Mouse (Mus musculus): ENCODE results near the gene Gcnt4. TPM values are rescaled to one million over a fixed set of nuclear protein-coding genes. Genes with fewer than 3 reads are reported as not detected.

The Gcnt4 gene
- polyA plus RNA-seq, 1 experiment from 2014 or later = 0.96 TPM

GRCm38 (mm10) chr13:96943571-96943970 is 19.1 kb downstream of the Gcnt4 start:
- Histone ChIP-seq H3K4me1 (replicated peaks; ENCODE audit: control insufficient read depth, insufficient read depth) (no peaks in the 10 kb centered on the region), H3K9me3 (ENCODE audit: control insufficient read depth, low read length) (no peaks in the 10 kb centered on the region), H3K27me3 (ENCODE audit: control insufficient read depth, insufficient read depth, low read length) (no peaks in the 10 kb centered on the region), H3K4me3 (ENCODE audit: low read depth, low read length) (no peak overlapping the region), H3K27ac (replicated peaks) (no peak overlapping the region), H3K4me2 (replicated peaks; ENCODE audit: low read depth) (no peak overlapping the region), H3K9ac (ENCODE audit: low read length) (no peak overlapping the region), H3K36me3 (ENCODE audit: control insufficient read depth, insufficient read depth, low read length) (no peaks in the 10 kb centered on the region)
- TF ChIP-seq EP300 (optimal IDR thresholded peaks at IDR 0.05) = no peak
- TF ChIP-seq CTCF (IDR thresholded peaks at IDR 0.05; ENCODE audit: low read depth) = no peak
- ATAC-seq (ENCODE audit: low FRiP score, low TSS enrichment) (no peak), DNase-seq (ENCODE audit: low spot score) (no peak)
- 36% methylated on average over 3 of the region's 3 CpGs for WGBS

GRCm38 (mm10) chr13:96945748-96946147 is 21.3 kb downstream of the Gcnt4 start:
- Histone ChIP-seq H3K36me3 (ENCODE audit: control insufficient read depth, insufficient read depth, low read length) (no peaks in the 10 kb centered on the region), H3K9me3 (ENCODE audit: control insufficient read depth, low read length) (no peaks in the 10 kb centered on the region), H3K27me3 (ENCODE audit: control insufficient read depth, insufficient read depth, low read length) (no peaks in the 10 kb centered on the region), H3K4me3 (ENCODE audit: low read depth, low read length) (no peak overlapping the region), H3K9ac (ENCODE audit: low read length) (no peak overlapping the region), H3K27ac (replicated peaks) (no peak overlapping the region), H3K4me2 (replicated peaks; ENCODE audit: low read depth) (no peak overlapping the region), H3K4me1 (replicated peaks; ENCODE audit: control insufficient read depth, insufficient read depth) (no peaks in the 10 kb centered on the region)
- ATAC-seq (ENCODE audit: low FRiP score, low TSS enrichment) (no peak), DNase-seq (ENCODE audit: low spot score) (no peak)
- no peak for TF ChIP-seq EP300 (optimal IDR thresholded peaks at IDR 0.05)
- TF ChIP-seq CTCF (IDR thresholded peaks at IDR 0.05; ENCODE audit: low read depth) = no peak
- WGBS = 75% methylated on average over 4 of the region's 4 CpGs

GRCm38 (mm10) chr13:96947722-96948121 is 23.2 kb downstream of the Gcnt4 start:
- Histone ChIP-seq H3K4me1 (replicated peaks; ENCODE audit: control insufficient read depth, insufficient read depth) (no peaks in the 10 kb centered on the region), H3K4me2 (replicated peaks; ENCODE audit: low read depth) (no peak overlapping the region), H3K27me3 (ENCODE audit: control insufficient read depth, insufficient read depth, low read length) (no peaks in the 10 kb centered on the region), H3K9ac (ENCODE audit: low read length) (no peak overlapping the region), H3K36me3 (ENCODE audit: control insufficient read depth, insufficient read depth, low read length) (no peaks in the 10 kb centered on the region), H3K4me3 (ENCODE audit: low read depth, low read length) (no peak overlapping the region), H3K9me3 (ENCODE audit: control insufficient read depth, low read length) (no peaks in the 10 kb centered on the region), H3K27ac (replicated peaks) (no peak overlapping the region)
- ATAC-seq (ENCODE audit: low FRiP score, low TSS enrichment) (no peak), DNase-seq (ENCODE audit: low spot score) (no peak)
- TF ChIP-seq CTCF (IDR thresholded peaks at IDR 0.05; ENCODE audit: low read depth) (no peak), EP300 (optimal IDR thresholded peaks at IDR 0.05) (no peak)
- 82% methylated on average over 7 of the region's 7 CpGs for WGBS

GRCm38 (mm10) chr13:96951880-96952279 is 27.4 kb downstream of the Gcnt4 start:
- DNase-seq (ENCODE audit: low spot score) (no peak), ATAC-seq (ENCODE audit: low FRiP score, low TSS enrichment) (no peak)
- Histone ChIP-seq H3K4me2 (replicated peaks; ENCODE audit: low read depth) (no peak overlapping the region), H3K4me3 (ENCODE audit: low read depth, low read length) (no peak overlapping the region), H3K27me3 (ENCODE audit: control insufficient read depth, insufficient read depth, low read length) (no peaks in the 10 kb centered on the region), H3K4me1 (replicated peaks; ENCODE audit: control insufficient read depth, insufficient read depth) (no peaks in the 10 kb centered on the region), H3K27ac (replicated peaks) (no peak overlapping the region), H3K36me3 (ENCODE audit: control insufficient read depth, insufficient read depth, low read length) (no peaks in the 10 kb centered on the region), H3K9me3 (ENCODE audit: control insufficient read depth, low read length) (no peaks in the 10 kb centered on the region), H3K9ac (ENCODE audit: low read length) (no peak overlapping the region)
- 32% methylated on average over 2 of the region's 2 CpGs for WGBS
- TF ChIP-seq CTCF (IDR thresholded peaks at IDR 0.05; ENCODE audit: low read depth) = no peak
- TF ChIP-seq EP300 (optimal IDR thresholded peaks at IDR 0.05) = no peak

- ATAC-seq (ENCODE audit: low FRiP score, low TSS enrichment) (peak; percentile 59; the same call in 1 of the 2 replicates), DNase-seq (ENCODE audit: low spot score) (peak; percentile 62)
- H3K4me3 ChIP-seq (ENCODE audit: low read depth, low read length) = no peak overlapping the region
- no peak overlapping the region for H3K27ac ChIP-seq (replicated peaks)
- no peaks in the 10 kb centered on the region for H3K36me3 ChIP-seq (ENCODE audit: control insufficient read depth, insufficient read depth, low read length)
- no peaks in the 10 kb centered on the region for H3K27me3 ChIP-seq (ENCODE audit: control insufficient read depth, insufficient read depth, low read length)
- no peaks in the 10 kb centered on the region for H3K4me1 ChIP-seq (replicated peaks; ENCODE audit: control insufficient read depth, insufficient read depth)
- H3K9ac ChIP-seq (ENCODE audit: low read length) = no peak overlapping the region
- WGBS = 70% methylated on average over 6 of the region's 6 CpGs
- TF ChIP-seq CTCF (IDR thresholded peaks at IDR 0.05; ENCODE audit: low read depth) = no peak
- no peak for TF ChIP-seq EP300 (optimal IDR thresholded peaks at IDR 0.05)
- no peaks in the 10 kb centered on the region for H3K9me3 ChIP-seq (ENCODE audit: control insufficient read depth, low read length)
- H3K4me2 ChIP-seq (replicated peaks; ENCODE audit: low read depth) = no peak overlapping the region
These were observed 32.0 kb downstream of the Gcnt4 start for GRCm38 (mm10) chr13:96956466-96956865.

GRCm38 (mm10) chr13:96960019-96960418 is 35.5 kb downstream of the Gcnt4 start:
- Histone ChIP-seq H3K27ac (replicated peaks) (no peak overlapping the region), H3K9ac (ENCODE audit: low read length) (no peak overlapping the region), H3K4me2 (replicated peaks; ENCODE audit: low read depth) (no peak overlapping the region), H3K36me3 (ENCODE audit: control insufficient read depth, insufficient read depth, low read length) (no peaks in the 10 kb centered on the region), H3K4me3 (ENCODE audit: low read depth, low read length) (no peak overlapping the region), H3K27me3 (ENCODE audit: control insufficient read depth, insufficient read depth, low read length) (no peaks in the 10 kb centered on the region), H3K4me1 (replicated peaks; ENCODE audit: control insufficient read depth, insufficient read depth) (no peaks in the 10 kb centered on the region), H3K9me3 (ENCODE audit: control insufficient read depth, low read length) (no peaks in the 10 kb centered on the region)
- ATAC-seq (ENCODE audit: low FRiP score, low TSS enrichment) = no peak
- DNase-seq (ENCODE audit: low spot score) = no peak
- 68% methylated on average over 1 of the region's 1 CpGs for WGBS
- TF ChIP-seq EP300 (optimal IDR thresholded peaks at IDR 0.05) (no peak), CTCF (IDR thresholded peaks at IDR 0.05; ENCODE audit: low read depth) (no peak)
